Mouse (Mus musculus) midbrain, embryonic 16.5 days (tissue): ENCODE data around the gene Cidec. TPM values are rescaled to one million over a fixed set of nuclear protein-coding genes. Genes with fewer than 3 reads are reported as not detected.

Experiments
- ATAC-seq: fragments of 200-750 bp; cut with Nextera tagmentation; 2 replicates; pipeline ENCODE4 v1.8.0; 2017; ENCODE audit warnings: moderate TSS enrichment
- H3K27ac ChIP-seq: fragments of 300-500 bp; sonication (generic); 2 replicates; pipeline ENCODE4 v1.5.1; 2014; ENCODE audit warnings: mild to moderate bottlenecking, low read length, mixed read lengths
- H3K27me3 ChIP-seq: fragments of 300-500 bp; sonication (generic); 2 replicates; pipeline ENCODE4 v1.6.1; 2014; ENCODE audit warnings: low read depth, low read length, mixed read lengths; ENCODE audit not compliant: control insufficient read depth, insufficient read depth
- H3K36me3 ChIP-seq: fragments of 300-500 bp; sonication (generic); 2 replicates; pipeline ENCODE4 v1.6.1; 2014; ENCODE audit warnings: mild to moderate bottlenecking, low read length, moderate library complexity, mixed read lengths; ENCODE audit not compliant: control insufficient read depth, insufficient read depth
- H3K4me1 ChIP-seq: fragments of 300-500 bp; sonication (generic); 2 replicates; pipeline ENCODE4 v1.6.1; 2014; ENCODE audit warnings: mild to moderate bottlenecking, low read length, mixed read lengths; ENCODE audit not compliant: control insufficient read depth, insufficient read depth
- H3K4me2 ChIP-seq: fragments of 300-500 bp; sonication (generic); 2 replicates; pipeline ENCODE4 v1.6.1; 2014; ENCODE audit warnings: mild to moderate bottlenecking, low read length, mixed read lengths
- H3K4me3 ChIP-seq: fragments of 300-500 bp; sonication (generic); 2 replicates; pipeline ENCODE4 v1.5.1; 2014; ENCODE audit warnings: low read depth, mild to moderate bottlenecking, low read length, moderate library complexity, mixed read lengths
- H3K9ac ChIP-seq: fragments of 300-500 bp; sonication (generic); 2 replicates; pipeline ENCODE4 v1.6.1; 2014; ENCODE audit warnings: low read depth, low read length, mixed read lengths
- H3K9me3 ChIP-seq: fragments of 300-500 bp; sonication (generic); replicated peaks from 2 replicates; pipeline ENCODE4 v1.6.1; 2014; ENCODE audit warnings: mild to moderate bottlenecking, low read length, mixed read lengths; ENCODE audit not compliant: control insufficient read depth, poor library complexity, severe bottlenecking
- WGBS: fragments of 180-500 bp; shearing (Covaris S2); extraction: QIAGEN DNeasy Blood & Tissue Kit; methylation state at CpG from one replicate; pipeline ENCODE4 v1.1.7; 2014; 5-methylcytosine and 5-hydroxymethylcytosine counted together
- polyA plus RNA-seq: library from polyadenylated mRNA; unstranded; fragments of >200 nt; fragmentation: Nextera tagmentation; extraction: Ambion mirVana; gene quantifications from 2 replicates; pipeline ENCODE4 v1.2.1, GENCODE M21; 2015

Cidec gene
- polyA plus RNA-seq, 1 experiment from 2014 or later: not detected

GRCm38 (mm10) chr6:113441147-113441680 lies 5.7 kb upstream of the Cidec start:
- Histone ChIP-seq H3K9ac (no peak overlapping the region), H3K27ac (no peak overlapping the region), H3K4me1 (peaks cover 11% of the 10 kb centered on the region), H3K27me3 (no peaks in the 10 kb centered on the region), H3K36me3 (no peaks in the 10 kb centered on the region), H3K4me3 (no peak overlapping the region), H3K4me2 (no peak overlapping the region), H3K9me3 (no peaks in the 10 kb centered on the region)
- 53% methylated on average over 7 of the region's 7 CpGs for WGBS
- ATAC-seq: no peak

- ATAC-seq: no peak
- Histone ChIP-seq H3K4me2 (no peak overlapping the region), H3K9ac (no peak overlapping the region), H3K4me1 (peaks cover 11% of the 10 kb centered on the region), H3K27ac (no peak overlapping the region), H3K9me3 (no peaks in the 10 kb centered on the region), H3K27me3 (no peaks in the 10 kb centered on the region), H3K36me3 (no peaks in the 10 kb centered on the region), H3K4me3 (no peak overlapping the region)
- WGBS: 90% methylated on average over 3 of the region's 3 CpGs
Measured at GRCm38 (mm10) chr6:113440686-113441085, 5.1 kb upstream of the Cidec start.

- H3K4me1 ChIP-seq: peaks cover 11% of the 10 kb centered on the region
- no peaks in the 10 kb centered on the region for H3K36me3 ChIP-seq
- WGBS: 64% methylated on average over 12 of the region's 12 CpGs
- H3K4me3 ChIP-seq: no peak overlapping the region
- H3K9ac ChIP-seq: no peak overlapping the region
- H3K4me2 ChIP-seq: no peak overlapping the region
- H3K27ac ChIP-seq: no peak overlapping the region
- no peaks in the 10 kb centered on the region for H3K27me3 ChIP-seq
- H3K9me3 ChIP-seq: no peaks in the 10 kb centered on the region
- no peak for ATAC-seq
Measured at GRCm38 (mm10) chr6:113438721-113439430, 3.3 kb upstream of the Cidec start.

- no peak overlapping the region for H3K9ac ChIP-seq
- H3K27ac ChIP-seq: no peak overlapping the region
- H3K36me3 ChIP-seq: no peaks in the 10 kb centered on the region
- peaks cover 3% of the 10 kb centered on the region for H3K4me1 ChIP-seq
- 78% methylated on average over 12 of the region's 12 CpGs for WGBS
- H3K9me3 ChIP-seq: no peaks in the 10 kb centered on the region
- no peak overlapping the region for H3K4me2 ChIP-seq
- no peaks in the 10 kb centered on the region for H3K27me3 ChIP-seq
- no peak overlapping the region for H3K4me3 ChIP-seq
- ATAC-seq: no peak
Measured at GRCm38 (mm10) chr6:113437135-113437534, 1.6 kb upstream of the Cidec start.

GRCm38 (mm10) chr6:113434691-113435090 lies 869 bp downstream of the Cidec start:
- Histone ChIP-seq H3K4me1 (no peaks in the 10 kb centered on the region), H3K9me3 (no peaks in the 10 kb centered on the region), H3K36me3 (no peaks in the 10 kb centered on the region), H3K4me3 (no peak overlapping the region), H3K9ac (no peak overlapping the region), H3K27me3 (no peaks in the 10 kb centered on the region), H3K4me2 (no peak overlapping the region), H3K27ac (no peak overlapping the region)
- 79% methylated on average over 7 of the region's 7 CpGs for WGBS
- no peak for ATAC-seq

GRCm38 (mm10) chr6:113433661-113434060 lies 1.9 kb downstream of the Cidec start:
- H3K9me3 ChIP-seq: no peaks in the 10 kb centered on the region
- H3K36me3 ChIP-seq: no peaks in the 10 kb centered on the region
- no peak overlapping the region for H3K4me3 ChIP-seq
- no peak overlapping the region for H3K4me2 ChIP-seq
- H3K27me3 ChIP-seq: no peaks in the 10 kb centered on the region
- H3K27ac ChIP-seq: no peak overlapping the region
- H3K9ac ChIP-seq: no peak overlapping the region
- no peak for ATAC-seq
- WGBS: 68% methylated on average over 3 of the region's 3 CpGs
- H3K4me1 ChIP-seq: no peaks in the 10 kb centered on the region

GRCm38 (mm10) chr6:113431801-113432200 lies 3.8 kb downstream of the Cidec start:
- Histone ChIP-seq H3K36me3 (no peaks in the 10 kb centered on the region), H3K4me1 (no peaks in the 10 kb centered on the region), H3K4me3 (no peak overlapping the region), H3K27ac (no peak overlapping the region), H3K9me3 (no peaks in the 10 kb centered on the region), H3K9ac (no peak overlapping the region), H3K27me3 (no peaks in the 10 kb centered on the region), H3K4me2 (no peak overlapping the region)
- 59% methylated on average over 3 of the region's 3 CpGs for WGBS
- no peak for ATAC-seq

GRCm38 (mm10) chr6:113430846-113431245 lies 4.7 kb downstream of the Cidec start:
- no peaks in the 10 kb centered on the region for H3K9me3 ChIP-seq
- no peak overlapping the region for H3K4me3 ChIP-seq
- 59% methylated on average over 3 of the region's 3 CpGs for WGBS
- no peak for ATAC-seq
- no peak overlapping the region for H3K4me2 ChIP-seq
- no peak overlapping the region for H3K9ac ChIP-seq
- no peaks in the 10 kb centered on the region for H3K4me1 ChIP-seq
- no peak overlapping the region for H3K27ac ChIP-seq
- H3K36me3 ChIP-seq: no peaks in the 10 kb centered on the region
- no peaks in the 10 kb centered on the region for H3K27me3 ChIP-seq

GRCm38 (mm10) chr6:113429965-113430364 lies 5.6 kb downstream of the Cidec start:
- ATAC-seq: no peak
- Histone ChIP-seq H3K27me3 (no peaks in the 10 kb centered on the region), H3K36me3 (no peaks in the 10 kb centered on the region), H3K27ac (no peak overlapping the region), H3K4me2 (no peak overlapping the region), H3K4me3 (no peak overlapping the region), H3K9me3 (no peaks in the 10 kb centered on the region), H3K4me1 (no peaks in the 10 kb centered on the region), H3K9ac (no peak overlapping the region)
- 79% methylated on average over 3 of the region's 3 CpGs for WGBS
